9 mouse cellular contexts compared by ENCODE assay signal in the genomic region with DNA sequence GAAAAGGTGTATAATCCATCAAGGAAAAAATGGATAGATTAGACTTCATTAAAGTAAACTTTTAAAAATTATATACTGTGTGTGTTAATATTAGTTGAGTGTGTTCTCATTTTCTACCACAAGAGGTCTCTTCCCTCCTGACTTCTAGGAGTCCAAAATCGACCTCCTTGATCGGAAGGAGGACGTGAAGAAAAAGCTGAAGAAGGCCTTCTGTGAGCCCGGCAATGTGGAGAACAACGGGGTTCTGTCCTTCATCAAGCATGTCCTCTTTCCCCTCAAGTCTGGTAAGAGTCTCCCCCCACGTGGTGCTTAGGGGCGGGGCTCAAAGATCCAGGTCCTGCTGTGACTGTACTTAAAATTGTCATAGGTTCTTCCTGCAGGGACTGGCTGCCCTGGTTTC. TPM values are rescaled to one million over a fixed set of nuclear protein-coding genes. Genes with fewer than 3 reads are reported as not detected.
A peak's percentile ranks its signal among the peaks of the same experiment; 100 is the strongest.
DNase-seq lines count a peak whose midpoint lies in the region; ATAC-seq and TF ChIP-seq lines count a peak whose summit lies in the region.
"Had no signal": no experiment of that assay in that cellular context is flagged by ENCODE, and none has a peak within 500 bp of the region (broad histone marks: within the 10 kb centered on the region; RNA-seq: fewer than 3 reads in every experiment).

No protein-coding gene starts in this region.

- no peak overlapping the region for H3K4me2 ChIP-seq in kidney, postnatal 0 days (ENCODE audit: low read length)
- H3K4me2 ChIP-seq in kidney, embryonic 14.5 days (replicated peaks; ENCODE audit: low read depth, low read length): no peak overlapping the region
- H3K4me2 ChIP-seq: neural tube, embryonic 15.5 days had no signal

- WGBS in kidney, postnatal 0 days: 52% methylated on average over 7 of the region's 7 CpGs
- WGBS in kidney, embryonic 14.5 days: 57% methylated on average over 7 of the region's 7 CpGs

- no peak for ATAC-seq in kidney, postnatal 0 days (replicated peaks; ENCODE audit: low FRiP score, low read depth)
- ATAC-seq in kidney, embryonic 14.5 days (ENCODE audit: low FRiP score, low TSS enrichment): no peak
- ATAC-seq in megakaryocyte progenitor cell, adult 5-6 weeks (replicated peaks; ENCODE audit: poor library complexity): peak; percentile 52
- ATAC-seq: forebrain, embryonic 16.5 days had no signal

- no peaks in the 10 kb centered on the region for H3K9me3 ChIP-seq in kidney, postnatal 0 days (replicated peaks; ENCODE audit: low read length)
- H3K9me3 ChIP-seq in kidney, embryonic 14.5 days (ENCODE audit: control insufficient read depth, low read length): no peaks in the 10 kb centered on the region
- H3K9me3 ChIP-seq in E14TG2a.4 (ENCODE audit: low read length): no peaks in the 10 kb centered on the region
- H3K9me3 ChIP-seq: neural tube, embryonic 15.5 days had no signal

- no peak overlapping the region for H3K9ac ChIP-seq in kidney, postnatal 0 days (ENCODE audit: low read depth, low read length)
- H3K9ac ChIP-seq in kidney, embryonic 14.5 days (ENCODE audit: low read depth, low read length): no peak overlapping the region
- H3K9ac ChIP-seq: neural tube, embryonic 15.5 days had no signal

- H3K4me1 ChIP-seq in kidney, postnatal 0 days (replicated peaks; ENCODE audit: insufficient read depth, low read length): no peaks in the 10 kb centered on the region
- H3K4me1 ChIP-seq in kidney, embryonic 14.5 days (ENCODE audit: control insufficient read depth, insufficient read depth, low read length): no peaks in the 10 kb centered on the region
- H3K4me1 ChIP-seq in E14TG2a.4 (replicated peaks; ENCODE audit: low read depth, low read length): peaks cover 32% of the 10 kb centered on the region
- H3K4me1 ChIP-seq: neural tube, embryonic 15.5 days had no signal

- peak; percentile 75 for TF ChIP-seq CTCF in kidney, postnatal 0 days (IDR thresholded peaks at IDR 0.05; ENCODE audit: low read depth)
- TF ChIP-seq CTCF in E14TG2a.4 (conservative IDR thresholded peaks at IDR 0.05; ENCODE audit: low read length): peak; percentile 55

- H3K27ac ChIP-seq in kidney, postnatal 0 days: no peak overlapping the region
- H3K27ac ChIP-seq in kidney, embryonic 14.5 days (ENCODE audit: low read depth, low read length): no peak overlapping the region
- H3K27ac ChIP-seq: neural tube, embryonic 15.5 days had no signal

- DNase-seq in kidney, postnatal 0 days (ENCODE audit: low spot score): peak; percentile 77
- peak; percentile 72 for DNase-seq in R1 (ENCODE audit: low read depth, low spot score)
- DNase-seq in adrenal gland, adult 8-10 months: no peak
- DNase-seq in kidney, adult 18-20 months: no peak

- H3K4me3 ChIP-seq in kidney, postnatal 0 days (replicated peaks; ENCODE audit: low read depth, low read length): no peak overlapping the region
- no peak overlapping the region for H3K4me3 ChIP-seq in kidney, embryonic 14.5 days (ENCODE audit: low read length)
- H3K4me3 ChIP-seq in E14TG2a.4 (replicated peaks; ENCODE audit: low read length): no peak overlapping the region
- H3K4me3 ChIP-seq: neural tube, embryonic 15.5 days had no signal

- no peaks in the 10 kb centered on the region for H3K27me3 ChIP-seq in kidney, postnatal 0 days (ENCODE audit: insufficient read depth, low read length)
- no peaks in the 10 kb centered on the region for H3K27me3 ChIP-seq in kidney, embryonic 14.5 days (ENCODE audit: control insufficient read depth, insufficient read depth, low read length)
- no peaks in the 10 kb centered on the region for H3K27me3 ChIP-seq in E14TG2a.4 (ENCODE audit: insufficient read depth, low read length)
- H3K27me3 ChIP-seq: neural tube, embryonic 15.5 days had no signal

- H3K36me3 ChIP-seq in kidney, postnatal 0 days (ENCODE audit: insufficient read depth, low read length): peaks cover 55% of the 10 kb centered on the region
- H3K36me3 ChIP-seq in kidney, embryonic 14.5 days (ENCODE audit: control insufficient read depth, insufficient read depth, low read length): peaks cover 84% of the 10 kb centered on the region
- H3K36me3 ChIP-seq in E14TG2a.4 (ENCODE audit: insufficient read depth, low read length): peaks cover 93% of the 10 kb centered on the region

RNA-seq across cellular contexts. Expression of a gene that starts 19.9 kb away (rescaled TPM):
- 48.9 and 55.9 TPM in 2 replicates for polyA plus RNA-seq in kidney, postnatal 0 days (2015; fragmentation: Nextera tagmentation; extraction: Ambion mirVana)
- polyA plus RNA-seq in kidney, embryonic 14.5 days (2014; fragmentation: Nextera tagmentation; extraction: Ambion mirVana): 68.4 and 92.6 TPM in 2 replicates
- 25.2 and 28.0 TPM in 2 replicates for total RNA-seq in megakaryocyte progenitor cell, adult 5-6 weeks (2015)
- total RNA-seq in megakaryocyte progenitor cell, adult 5-6 weeks (2017): 55.3 and 60.7 TPM in 2 replicates
- total RNA-seq in adrenal gland, adult 8-10 months (2022): 100 to 1,000 TPM in 1 of 4 experiments, 10 to 100 TPM in 3; 83.3 to 108 (median 89.0) TPM

RNA-seq across cellular contexts. Expression of a gene that starts 20.0 kb away (rescaled TPM):
- 14.5 and 15.6 TPM in 2 replicates for polyA plus RNA-seq in kidney, postnatal 0 days (2015; fragmentation: Nextera tagmentation; extraction: Ambion mirVana)
- polyA plus RNA-seq in kidney, embryonic 14.5 days (2014; fragmentation: Nextera tagmentation; extraction: Ambion mirVana): 17.3 and 28.9 TPM in 2 replicates
- total RNA-seq in megakaryocyte progenitor cell, adult 5-6 weeks (2015): 25.1 and 42.6 TPM in 2 replicates
- total RNA-seq in megakaryocyte progenitor cell, adult 5-6 weeks (2017): 13.2 and 23.5 TPM in 2 replicates
- total RNA-seq in adrenal gland, adult 8-10 months (2022): 10 to 100 TPM; 21.7 to 31.7 (median 25.4) TPM

RNA-seq across cellular contexts. Expression of a gene that starts 51.7 kb away (rescaled TPM):
- 9.8 and 11.3 TPM in 2 replicates for polyA plus RNA-seq in kidney, postnatal 0 days (2015; fragmentation: Nextera tagmentation; extraction: Ambion mirVana)
- polyA plus RNA-seq in kidney, embryonic 14.5 days (2014; fragmentation: Nextera tagmentation; extraction: Ambion mirVana): 7.3 and 7.8 TPM in 2 replicates
- total RNA-seq in megakaryocyte progenitor cell, adult 5-6 weeks (2015): 0.12 and 0.25 TPM in 2 replicates
- not detected in 2 replicates for total RNA-seq in megakaryocyte progenitor cell, adult 5-6 weeks (2017)
- total RNA-seq in adrenal gland, adult 8-10 months (2022): 10 to 100 TPM; 23.9 to 44.8 (median 34.4) TPM

Comparison
In these comparisons a context has a peak if more than half of its experiments do, and no peak if none do; other contexts are left out.
1. DNase-seq: peak in kidney, postnatal 0 days (single experiment) and R1 (single experiment); none in adrenal gland, adult 8-10 months (single experiment) and kidney, adult 18-20 months (single experiment).
2. RNA of a gene that starts 51.7 kb away (total RNA-seq): 23.9 to 44.8 TPM in adrenal gland, adult 8-10 months; 0.12 to 0.25 TPM in megakaryocyte progenitor cell, adult 5-6 weeks; every median in the first group is over 10 times any median in the second.